Mouse (Mus musculus) right cerebral cortex, postnatal 4 days (tissue): ENCODE results near the gene Ubtd1.

Experiments used
- DNase-seq: peaks from one replicate; pipeline ENCODE4 v3.0.0-alpha.2; 2022

Gene Ubtd1

DNA sequence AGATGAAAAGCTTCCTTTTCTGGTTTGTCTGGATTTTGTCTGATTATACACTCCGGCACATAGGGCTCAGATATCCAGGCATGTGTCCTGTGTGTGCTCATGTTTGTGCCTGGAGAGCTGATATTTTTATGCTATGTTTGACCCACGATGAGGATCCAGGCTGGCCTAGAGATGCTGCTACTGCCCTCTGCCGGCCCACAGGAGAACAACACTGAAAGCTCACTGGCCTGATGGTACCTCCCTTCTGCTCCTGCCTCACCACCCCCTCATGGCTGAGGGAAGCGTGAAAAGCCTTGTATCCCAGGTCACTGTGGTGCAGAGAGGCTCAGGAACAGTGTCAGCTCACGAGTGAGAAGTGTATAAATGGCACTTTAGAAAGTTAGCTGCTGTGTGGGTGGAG lies 44.6 kb downstream of the Ubtd1 start:
- peak; percentile 79 for DNase-seq

DNA sequence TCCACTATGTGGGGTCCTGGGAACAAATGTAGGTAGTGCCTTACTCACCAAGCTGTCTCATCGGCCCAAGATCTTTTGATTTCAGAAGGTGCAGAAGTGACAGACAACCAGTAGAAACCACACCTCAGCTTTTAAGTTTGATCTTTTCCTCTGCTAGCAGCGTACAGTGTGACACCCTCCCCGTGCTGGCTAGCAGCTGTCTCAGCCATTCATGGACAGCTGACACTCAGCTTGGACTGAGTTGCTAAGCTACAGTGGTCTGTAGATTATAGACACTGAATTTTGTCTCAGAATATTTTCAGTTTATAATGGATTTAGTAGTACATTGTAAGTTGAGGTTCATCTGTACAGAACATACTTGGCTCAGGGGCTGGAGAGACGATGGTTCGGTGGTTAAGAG lies 49.5 kb downstream of the Ubtd1 start:
- no peak for DNase-seq

GRCm38 (mm10) chr19:42033611-42034010 lies 52.0 kb downstream of the Ubtd1 start:
- no peak for DNase-seq

- no peak for DNase-seq
These were observed 52.7 kb downstream of the Ubtd1 start for GRCm38 (mm10) chr19:42034146-42034775.

GRCm38 (mm10) chr19:42034881-42035455 lies 53.4 kb downstream of the Ubtd1 start:
- no peak for DNase-seq

DNA sequence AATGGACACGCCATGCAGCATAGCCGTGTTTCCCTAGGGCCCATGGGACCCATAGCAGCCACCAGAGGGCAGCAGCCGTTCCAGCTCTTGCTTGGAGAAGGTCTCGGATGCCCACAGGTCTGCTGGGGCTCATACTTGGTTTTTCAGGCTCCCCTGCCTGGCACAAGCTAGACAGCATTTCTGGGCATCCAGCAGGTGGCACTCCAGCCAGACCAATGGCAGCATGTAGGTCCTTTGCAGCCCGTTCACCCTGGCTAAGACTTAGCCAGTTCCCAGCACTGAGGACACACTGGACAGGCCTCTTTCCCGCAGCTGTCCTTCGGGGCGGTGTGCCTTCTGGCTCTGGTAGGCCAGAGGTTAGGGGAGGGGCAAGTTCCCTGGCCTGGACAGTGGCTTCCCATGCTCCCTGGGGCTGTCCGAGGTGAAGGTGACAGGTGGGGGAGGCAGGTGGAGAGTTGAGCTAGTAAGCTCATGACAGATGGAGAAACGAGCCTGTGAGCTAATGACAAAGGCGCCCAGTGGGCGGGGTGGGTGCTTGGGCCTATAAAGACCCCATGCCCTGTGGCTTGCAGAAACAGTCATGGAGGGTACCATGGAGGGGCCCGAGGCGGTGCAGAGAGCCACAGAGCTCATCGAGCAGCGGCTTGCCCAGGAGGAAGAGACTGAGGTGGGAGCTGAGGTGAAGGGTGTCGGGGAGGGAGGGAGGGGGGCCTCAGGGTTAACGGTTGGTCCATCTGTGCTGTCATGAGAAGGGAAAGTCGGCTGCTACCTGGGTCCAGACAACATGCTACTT lies 54.1 kb downstream of the Ubtd1 start, which contains the start of gene Ankrd2:
Gene Ankrd2 (plus strand): TSS at position 545 of the 793 bp plus-strand sequence.
- peak; percentile 80 for DNase-seq

DNA sequence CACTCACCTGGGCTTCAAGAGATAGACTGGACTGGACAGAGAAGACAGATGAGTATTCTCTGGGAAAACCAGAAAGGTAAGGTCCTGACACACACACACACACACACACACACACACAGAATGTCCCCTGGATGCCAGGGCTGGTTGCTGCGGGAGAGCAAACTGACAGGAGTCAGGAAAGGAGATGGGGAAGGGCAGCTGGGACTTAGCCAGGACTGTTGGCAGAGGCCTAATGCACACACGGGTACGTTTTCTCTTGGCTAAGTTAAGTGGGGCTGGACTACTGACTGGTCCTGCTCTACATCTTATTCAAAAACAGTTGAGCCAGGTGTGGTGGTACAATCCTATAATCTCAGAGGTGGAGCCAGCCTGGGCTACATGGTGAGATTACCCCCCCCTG lies 54.8 kb downstream of the Ubtd1 start:
- DNase-seq: no peak

- no peak for DNase-seq
These were observed 55.7 kb downstream of the Ubtd1 start for GRCm38 (mm10) chr19:42037167-42037702.

GRCm38 (mm10) chr19:42038310-42038709 lies 56.7 kb downstream of the Ubtd1 start:
- no peak for DNase-seq

DNA sequence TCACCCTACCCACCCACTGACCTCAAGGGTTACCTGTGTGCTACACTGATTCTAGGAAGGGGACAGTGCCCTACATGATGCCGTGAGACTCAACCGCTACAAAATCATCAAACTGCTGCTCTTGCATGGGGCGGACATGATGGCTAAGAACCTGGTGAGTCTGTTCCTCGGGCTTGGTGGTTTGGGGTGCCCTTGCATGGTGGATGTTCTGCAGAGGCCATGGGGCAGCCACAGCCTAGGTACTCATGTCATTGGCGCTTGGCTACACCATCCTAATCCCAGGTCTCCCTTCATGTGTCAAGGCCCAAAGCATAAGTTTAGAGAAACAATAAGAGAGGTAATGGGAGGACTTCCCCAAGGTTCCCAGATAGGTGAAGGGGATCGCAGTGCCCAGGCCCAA lies 62.4 kb downstream of the Ubtd1 start:
- no peak for DNase-seq

DNA sequence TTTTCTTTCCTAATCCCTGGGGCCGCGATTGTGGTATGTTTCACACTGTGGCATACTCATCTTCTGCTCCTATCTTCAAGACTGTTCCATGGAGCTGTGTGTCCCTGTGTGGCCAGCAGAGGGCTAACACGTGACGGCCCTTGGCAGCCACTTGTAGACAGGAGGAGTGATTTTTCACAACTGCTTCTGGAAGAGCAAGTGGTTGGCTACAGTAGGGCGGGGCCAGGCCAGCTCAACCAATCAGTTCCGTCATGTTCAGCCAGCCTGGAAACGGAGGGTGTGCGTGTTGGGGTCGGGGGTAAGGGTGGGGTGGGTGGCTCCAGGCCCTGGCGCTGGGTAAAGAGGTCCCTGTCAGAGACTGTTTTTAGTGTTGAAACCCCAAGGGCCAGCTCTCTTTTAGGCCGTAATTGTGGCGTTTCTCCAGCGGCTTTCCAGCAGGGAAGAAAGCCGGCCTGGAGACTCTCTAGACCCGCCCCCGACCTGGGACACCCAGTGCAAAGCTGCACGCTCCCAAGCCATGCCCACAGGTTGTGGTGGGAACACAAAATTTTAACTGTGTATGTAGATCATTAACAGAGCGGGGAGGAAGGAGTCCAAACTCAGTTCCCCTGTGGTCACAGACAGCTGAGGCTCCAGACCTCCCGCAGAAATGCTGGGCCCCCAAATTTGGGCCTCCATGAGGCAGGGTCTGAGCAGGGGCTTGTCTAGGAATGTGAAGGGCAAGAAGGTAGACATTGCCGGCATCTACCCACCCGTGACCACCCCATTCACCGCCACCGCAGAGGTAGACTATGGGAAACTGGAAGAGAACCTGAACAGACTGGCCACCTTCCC lies 63.9 kb downstream of the Ubtd1 start, which contains the start of gene Hoga1:
Gene Hoga1 (plus strand): TSS at position 342 of the 834 bp plus-strand sequence.
- peak; percentile 55 for DNase-seq

- no peak for DNase-seq
These were observed 68.7 kb downstream of the Ubtd1 start for GRCm38 (mm10) chr19:42050251-42050650.

DNA sequence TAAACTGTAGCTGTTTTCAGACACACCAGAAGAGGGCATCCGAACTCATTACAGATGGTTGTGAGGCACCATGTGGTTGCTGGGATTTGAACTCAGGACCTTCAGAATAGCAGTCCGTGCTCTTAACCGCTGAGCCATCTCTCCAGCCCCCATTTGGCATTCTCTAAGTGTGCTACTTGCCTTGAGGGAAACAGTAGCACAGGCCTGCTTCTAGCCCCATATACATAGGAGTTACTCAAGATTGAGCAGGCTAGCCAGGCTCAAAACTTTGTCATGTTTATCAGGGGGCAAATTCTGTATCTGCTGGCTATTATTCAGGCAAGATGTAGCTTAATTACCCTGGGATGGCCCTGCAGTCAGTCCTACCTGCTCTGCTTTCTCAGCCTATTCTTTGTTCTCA lies 69.8 kb downstream of the Ubtd1 start:
- no peak for DNase-seq

DNA sequence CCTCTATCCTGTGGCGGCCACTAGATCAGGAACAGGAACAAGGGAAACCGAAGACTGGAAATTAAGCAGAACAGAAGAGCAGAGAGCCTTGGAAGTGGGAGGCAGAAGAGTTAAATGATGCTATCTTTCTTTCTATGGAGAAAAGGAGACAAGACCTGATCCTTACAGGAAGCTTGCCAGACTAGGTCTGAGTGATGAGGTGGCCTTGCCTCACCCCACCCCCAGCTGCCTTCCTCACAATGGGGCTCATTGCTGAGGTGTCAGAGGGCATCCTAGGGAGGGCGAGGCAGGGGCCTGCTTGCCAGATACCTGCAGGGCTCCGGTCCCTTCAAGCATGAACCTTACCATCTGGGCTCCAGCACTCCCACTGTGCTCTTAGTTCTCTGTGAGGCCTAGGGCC lies 70.4 kb downstream of the Ubtd1 start, which contains the start of gene 4933411K16Rik:
Gene 4933411K16Rik (plus strand): TSS at position 301 of the 400 bp plus-strand sequence.
- no peak for DNase-seq

- no peak for DNase-seq
These were observed 72.7 kb downstream of the Ubtd1 start for GRCm38 (mm10) chr19:42054255-42054654.

GRCm38 (mm10) chr19:42055881-42056280 lies 74.3 kb downstream of the Ubtd1 start:
- DNase-seq: no peak

DNA sequence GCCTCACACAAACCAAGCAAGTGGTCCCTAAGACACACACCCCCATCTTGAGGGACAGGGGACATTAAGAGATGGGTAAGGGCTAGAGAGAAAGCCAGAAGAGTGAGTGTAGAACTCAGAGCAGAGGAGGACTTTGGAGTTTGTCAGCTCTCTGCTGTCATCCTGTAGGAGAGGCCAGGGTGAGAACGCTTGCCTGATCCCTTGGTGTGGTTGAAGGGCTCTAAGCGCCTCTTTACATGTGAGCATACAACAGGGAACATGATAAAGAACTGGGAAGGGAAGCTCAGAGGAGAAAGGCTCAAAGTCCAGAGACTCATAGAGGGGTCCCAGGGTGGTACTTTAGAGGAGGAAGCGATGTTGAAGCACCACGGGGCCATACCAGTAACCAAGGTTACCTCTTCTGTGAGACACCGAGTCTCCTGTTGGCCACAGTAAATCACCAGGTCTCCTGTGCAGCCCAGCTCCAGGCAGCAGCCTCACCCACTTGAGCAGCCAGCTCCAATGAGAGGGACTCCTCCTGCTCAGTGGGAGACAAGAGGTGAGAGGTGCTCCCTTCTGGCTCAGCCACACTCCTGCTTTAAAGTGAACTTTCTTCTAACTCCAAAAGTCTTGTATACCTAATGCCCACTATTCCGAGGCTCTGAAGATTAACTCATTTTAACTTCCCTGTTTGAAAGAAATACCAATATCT lies 75.3 kb downstream of the Ubtd1 start:
- DNase-seq: no peak

DNA sequence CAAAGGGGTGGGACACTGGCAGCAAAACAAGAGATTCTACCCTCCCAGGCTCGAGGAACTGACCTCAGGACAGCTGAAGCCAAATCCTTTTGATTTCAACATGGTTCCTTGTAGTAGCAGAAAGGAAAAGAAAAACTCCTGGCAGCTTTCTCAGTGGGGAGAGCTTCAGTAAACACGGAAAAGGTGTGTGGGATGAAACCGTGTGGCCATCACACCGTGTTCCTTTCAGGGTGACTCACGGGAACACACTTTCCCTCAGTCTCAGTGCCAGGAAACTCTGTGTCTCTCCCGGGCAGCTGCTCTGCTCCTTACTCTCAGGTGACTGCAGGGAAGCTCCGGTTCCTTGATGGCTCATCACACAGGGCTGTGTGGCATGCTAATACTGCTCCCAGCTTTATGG lies 76.9 kb downstream of the Ubtd1 start:
- no peak for DNase-seq

DNA sequence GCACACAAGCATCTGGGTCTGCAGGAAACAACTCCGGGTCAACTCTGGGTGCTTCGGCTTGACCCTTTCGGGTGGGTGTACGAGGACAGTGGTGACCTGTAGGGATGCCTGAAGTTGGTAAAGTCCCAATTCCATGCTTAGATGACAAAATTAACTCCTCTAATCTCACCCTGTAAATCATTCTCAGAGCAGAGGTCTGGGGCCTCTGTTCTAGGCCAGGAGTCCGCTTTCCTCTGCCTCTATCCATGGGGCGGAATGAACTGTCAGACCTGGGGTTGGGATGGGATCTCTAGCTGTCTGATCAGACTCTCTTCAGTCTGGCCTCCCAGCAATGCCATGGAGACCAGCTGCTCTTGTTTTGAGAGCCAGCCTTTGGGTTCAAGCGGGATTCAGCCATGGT lies 79.9 kb downstream of the Ubtd1 start:
- DNase-seq: no peak

- no peak for DNase-seq
These were observed 87.1 kb downstream of the Ubtd1 start for GRCm38 (mm10) chr19:42068441-42069240.

- no peak for DNase-seq
These were observed 87.6 kb downstream of the Ubtd1 start for GRCm38 (mm10) chr19:42069241-42069525.
